Mouse (Mus musculus): ENCODE data around the gene Olfr411.
A peak's percentile ranks its signal among the peaks of the same experiment; 100 is the strongest.

The Olfr411 gene

DNA sequence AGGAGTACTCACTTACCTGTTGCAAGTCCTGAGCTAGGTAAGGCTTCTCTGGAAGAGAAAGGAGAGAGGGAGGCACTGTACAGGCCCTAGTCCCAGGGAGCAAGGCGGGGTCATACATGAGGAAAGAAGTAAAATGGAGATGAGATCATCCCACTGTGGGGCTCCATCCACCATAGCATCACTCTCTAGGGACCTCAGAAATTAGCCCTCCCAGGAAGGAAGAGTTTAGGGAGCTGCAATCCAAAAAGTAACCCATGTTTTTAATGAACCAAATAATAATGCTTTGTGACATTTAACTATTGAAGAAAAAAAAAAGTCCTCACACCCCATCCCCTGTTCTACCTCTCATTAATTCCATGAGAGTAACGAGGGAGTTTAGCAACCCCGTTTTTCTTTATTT, at the start of gene Olfr411:
Gene Olfr411 (minus strand): TSS at position 101 of the 400 bp plus-strand sequence.
- no peak for DNase-seq (ENCODE audit: inconsistent ontology term)

DNA sequence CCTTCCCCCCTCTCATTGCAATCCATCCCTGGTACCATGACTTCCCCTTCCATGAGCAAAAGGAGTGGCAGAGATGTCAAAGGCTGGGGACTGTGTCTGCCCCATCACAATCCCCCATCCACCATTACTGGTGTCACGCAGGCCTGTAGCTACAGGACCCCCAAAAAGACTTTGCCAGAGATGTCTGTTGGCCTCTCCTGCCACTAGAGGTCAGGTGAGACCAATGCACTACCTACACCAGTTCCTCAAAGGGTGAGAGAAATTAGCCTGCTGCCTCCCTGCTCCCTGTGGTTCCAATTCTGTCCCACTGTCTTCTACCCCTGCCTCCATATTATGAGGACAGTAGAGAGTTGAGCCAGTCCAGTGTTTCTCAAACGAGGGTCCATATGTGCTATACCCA, 49.7 kb upstream of the Olfr411 start:
- DNase-seq (ENCODE audit: inconsistent ontology term) = peak; percentile 12

DNA sequence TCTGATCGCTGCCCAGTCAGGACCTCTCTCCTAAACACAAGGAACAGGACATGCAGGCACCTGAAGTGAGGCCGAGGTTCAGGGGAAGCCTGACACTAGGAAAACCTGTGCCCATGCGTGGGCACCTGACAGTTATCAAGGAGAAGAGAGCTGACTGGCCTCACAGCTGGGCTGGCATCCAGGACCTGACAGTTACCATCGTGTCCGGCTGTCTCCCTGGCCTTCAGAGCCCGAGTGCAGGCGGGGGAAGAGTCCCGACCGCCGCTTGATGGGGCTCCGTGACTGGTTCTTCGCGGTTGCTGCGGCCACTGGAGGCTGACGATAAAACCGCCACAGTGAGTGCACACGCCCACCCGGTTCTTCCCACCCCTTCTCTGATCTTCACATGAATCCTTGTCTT, 43.1 kb upstream of the Olfr411 start:
- no peak for DNase-seq (ENCODE audit: inconsistent ontology term)

DNA sequence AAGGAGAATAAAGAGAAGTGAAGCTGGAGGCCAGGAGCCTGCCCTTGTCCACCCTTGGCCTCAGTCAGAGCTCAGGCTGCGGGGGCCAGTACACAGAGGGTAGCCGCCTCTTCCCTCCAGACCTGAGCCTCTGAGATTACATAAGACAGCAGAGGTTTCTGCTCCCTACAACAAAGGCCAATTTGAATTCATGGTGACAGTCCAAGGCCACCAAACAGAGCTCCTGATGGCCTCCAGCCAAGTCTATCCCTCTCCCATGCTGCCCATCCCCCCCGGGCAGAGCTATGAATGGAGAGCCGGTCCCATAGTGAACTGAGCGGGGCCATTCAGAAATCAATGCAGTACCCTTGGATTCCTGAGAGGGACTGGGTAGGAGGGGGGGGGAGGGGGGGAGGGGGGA, 41.0 kb upstream of the Olfr411 start:
- DNase-seq (ENCODE audit: inconsistent ontology term) = peak; percentile 14

DNA sequence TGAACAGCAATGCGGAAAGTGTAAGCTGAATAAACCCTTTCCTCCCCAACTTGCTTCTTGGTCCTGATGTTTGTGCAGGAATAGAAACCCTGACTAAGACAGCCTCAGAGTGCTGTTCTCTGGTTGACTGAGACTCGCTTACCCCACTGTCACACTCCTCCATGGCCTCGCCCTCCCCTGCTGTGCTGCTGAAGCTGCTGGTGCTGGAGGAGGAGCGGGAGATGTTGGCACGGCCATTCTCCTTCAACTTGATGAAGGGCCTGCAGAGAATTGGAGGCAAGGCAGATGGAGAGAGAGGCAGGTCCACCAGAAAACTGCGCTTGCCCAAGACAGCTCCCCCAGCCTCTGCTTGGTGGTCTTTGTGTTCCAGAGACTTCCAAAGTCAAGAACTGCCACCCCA, 40.5 kb upstream of the Olfr411 start:
- DNase-seq (ENCODE audit: inconsistent ontology term) = no peak

DNA sequence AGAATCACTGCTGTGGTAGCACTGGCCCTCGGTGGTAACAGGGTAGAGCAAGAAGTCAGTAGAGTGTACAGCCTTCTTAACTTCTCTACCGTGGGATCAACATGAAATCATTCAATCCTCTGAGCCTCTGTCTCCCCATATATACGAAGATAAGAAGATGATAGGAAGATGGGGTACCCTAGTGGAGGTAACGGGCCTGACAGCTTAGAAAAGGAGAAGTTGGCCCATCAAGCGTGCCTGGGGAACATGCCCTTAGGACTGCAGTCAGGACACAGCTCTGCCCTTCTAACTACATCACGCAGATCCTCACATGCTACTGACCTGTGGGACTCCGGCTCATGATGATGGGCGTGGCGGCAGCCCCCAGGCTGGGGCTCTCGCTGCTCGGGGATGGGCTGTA, 39.4 kb upstream of the Olfr411 start:
- DNase-seq (ENCODE audit: inconsistent ontology term) = no peak

DNA sequence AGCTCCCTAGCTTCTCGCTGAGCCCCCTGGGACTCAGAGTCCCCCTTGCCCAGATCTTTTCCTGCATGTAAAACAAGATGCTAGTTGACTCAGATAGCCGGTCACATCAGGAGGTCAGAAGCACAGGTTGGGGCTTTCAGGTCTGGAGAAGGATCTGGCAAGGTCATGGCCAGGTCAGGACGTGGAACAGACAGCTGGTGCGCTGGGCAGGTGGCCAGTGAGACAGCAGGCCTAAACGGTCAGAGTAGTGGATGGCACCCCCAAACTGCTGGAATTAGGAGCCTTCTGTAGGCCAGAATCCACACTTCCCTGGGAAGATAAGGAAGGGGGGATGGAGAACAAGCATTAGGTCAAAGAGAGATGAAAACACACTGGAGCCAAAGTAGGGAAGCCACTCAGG, 34.8 kb upstream of the Olfr411 start:
- no peak for DNase-seq (ENCODE audit: inconsistent ontology term)

DNA sequence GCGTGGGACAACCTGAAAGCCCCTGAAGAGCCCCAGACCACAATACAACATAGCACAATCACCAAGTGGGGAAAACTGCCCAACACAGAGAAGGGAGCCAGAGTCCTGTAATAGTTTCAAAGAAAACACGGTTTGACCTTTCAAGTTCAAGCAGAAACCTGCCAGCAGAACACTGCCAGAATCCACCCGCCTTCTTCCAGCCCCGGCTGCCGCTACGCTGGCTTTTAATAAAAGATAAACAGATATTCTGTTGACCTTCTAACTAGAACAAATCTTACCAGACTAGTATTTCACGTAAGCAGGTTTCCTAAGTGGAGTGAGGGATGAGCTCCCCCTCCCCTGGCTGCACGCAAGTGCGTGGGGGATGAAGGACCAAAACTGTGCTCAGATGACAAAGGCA, 33.2 kb upstream of the Olfr411 start:
- no peak for DNase-seq (ENCODE audit: inconsistent ontology term)

DNA sequence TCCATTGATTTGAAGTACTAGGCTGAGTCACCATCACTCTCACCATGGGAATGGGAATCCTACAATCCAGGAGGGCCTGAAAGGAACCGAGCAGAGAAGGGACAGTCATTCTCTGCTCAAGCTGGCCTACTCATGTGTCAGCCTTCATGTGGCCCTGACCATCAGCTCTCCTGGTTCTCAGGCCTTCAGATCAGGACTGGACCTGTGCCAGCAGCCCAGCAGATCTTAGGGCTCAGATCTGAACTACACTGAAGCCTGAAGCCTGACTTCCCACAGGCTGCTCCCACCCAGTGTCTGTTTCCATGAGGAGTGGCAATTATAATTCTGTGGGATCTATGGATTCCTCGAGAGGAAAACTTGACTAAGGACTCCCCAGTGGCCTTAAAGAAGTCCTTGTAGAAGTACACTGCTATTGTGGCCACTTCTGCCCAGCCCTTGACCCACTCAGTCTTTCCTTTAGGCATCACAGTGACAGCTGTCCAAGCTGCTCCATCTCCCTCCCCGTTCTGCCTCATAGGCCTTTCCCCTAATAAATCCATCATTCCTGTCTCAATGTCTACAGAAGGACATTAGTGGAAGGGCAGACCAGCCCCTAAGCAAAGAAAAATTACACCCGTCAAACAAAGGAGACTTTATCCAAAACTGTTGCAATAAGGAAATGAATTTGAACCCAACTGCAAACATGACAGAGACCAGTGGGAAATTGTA, 26.9 kb upstream of the Olfr411 start:
- no peak for DNase-seq (ENCODE audit: inconsistent ontology term)

DNA sequence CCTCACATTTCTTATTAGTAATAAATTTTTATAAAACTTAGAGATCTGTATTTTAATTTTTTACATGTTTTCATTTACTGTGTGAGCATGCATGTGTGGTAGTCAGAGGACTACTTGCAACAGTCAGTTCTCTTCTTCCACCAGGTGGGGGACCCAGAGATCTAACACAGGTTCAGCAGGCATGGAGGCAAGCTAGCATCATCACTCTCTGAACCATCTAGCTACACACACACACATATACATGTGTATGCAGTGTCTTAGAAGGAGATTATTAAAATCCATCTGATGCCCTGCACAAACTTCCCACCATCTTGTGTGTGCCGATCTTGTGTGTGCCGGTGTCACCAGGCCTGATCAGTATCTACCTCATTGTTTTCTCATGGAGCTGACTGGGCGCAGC, 24.4 kb upstream of the Olfr411 start:
- peak; percentile 52 for DNase-seq (ENCODE audit: inconsistent ontology term)

DNA sequence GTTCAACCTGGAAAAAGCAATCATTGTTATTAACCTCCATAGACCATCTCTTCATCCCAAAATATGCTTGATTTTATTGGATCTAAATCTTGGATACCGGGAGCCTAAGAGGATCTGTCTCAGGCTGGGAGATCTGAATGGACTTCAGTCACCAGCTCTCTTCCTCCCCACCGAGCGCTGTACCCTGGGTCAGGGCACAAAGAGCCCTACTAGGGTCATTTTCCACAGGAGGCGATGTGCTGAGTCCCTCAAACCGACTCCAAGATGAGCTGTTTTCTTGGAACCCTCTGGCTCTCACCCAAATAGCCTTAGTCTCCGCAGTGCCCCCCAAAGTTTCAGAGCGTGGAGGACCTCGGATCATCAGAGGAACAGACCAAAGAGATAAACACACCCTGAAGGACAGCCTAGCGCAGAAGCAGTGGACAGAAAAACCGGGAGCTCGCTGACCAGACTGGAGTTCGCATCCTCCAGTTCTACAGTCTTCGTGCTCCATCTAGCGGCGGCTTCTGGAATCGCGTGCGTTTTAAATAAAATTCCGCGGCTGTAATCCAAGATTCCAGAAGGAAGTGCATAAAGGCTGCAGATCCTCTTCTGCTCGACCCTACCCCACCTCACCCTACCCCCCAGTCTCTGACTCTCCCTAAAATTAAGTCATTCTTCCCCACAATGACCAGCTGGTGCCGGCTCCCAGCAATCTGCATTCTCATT, 19.1 kb upstream of the Olfr411 start:
- DNase-seq (ENCODE audit: inconsistent ontology term) = peak; percentile 45

DNA sequence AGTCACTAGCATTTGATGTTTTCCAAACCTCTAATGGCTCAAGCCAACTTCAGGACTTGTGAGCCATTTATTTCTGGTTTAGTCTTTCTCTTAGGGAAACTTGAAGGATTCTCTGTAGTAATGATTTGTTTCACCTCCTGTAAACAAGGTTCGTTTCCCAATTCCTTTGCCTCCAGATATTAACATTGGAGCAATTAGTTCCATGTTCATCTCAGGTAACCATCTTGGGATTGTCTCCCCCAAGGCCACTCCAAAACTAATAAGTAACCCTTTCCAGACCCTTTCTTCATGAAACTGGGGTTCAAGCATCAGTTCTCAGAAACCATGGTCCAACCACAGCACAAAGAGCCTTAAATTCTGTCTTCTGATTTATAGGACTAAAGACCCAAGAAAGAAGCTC, 9.3 kb upstream of the Olfr411 start, which contains the start of gene Olfr412:
Gene Olfr412 (plus strand): TSS at position 301 of the 400 bp plus-strand sequence.
- no peak for DNase-seq (ENCODE audit: inconsistent ontology term)

DNA sequence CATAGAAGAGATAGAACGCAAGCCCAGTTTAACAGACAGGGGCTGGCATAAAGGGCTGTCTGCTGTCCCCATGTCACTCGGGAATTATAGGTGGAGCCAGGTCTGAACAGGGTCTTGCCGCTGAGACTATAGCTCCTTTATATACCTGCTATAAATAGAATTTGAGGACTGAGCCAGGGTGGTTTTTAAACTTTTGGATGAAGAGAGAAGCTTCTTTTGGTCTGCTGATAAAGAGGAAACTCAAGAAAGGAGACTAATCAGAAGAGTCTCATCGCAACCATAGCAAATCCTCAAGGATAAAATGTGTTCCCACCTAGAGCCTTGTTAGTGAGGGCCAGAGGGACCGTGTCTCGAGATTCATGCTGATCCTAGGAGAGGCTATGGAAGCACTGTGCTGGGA, 14.5 kb downstream of the Olfr411 start, which contains the start of gene Olfr410:
Gene Olfr410 (minus strand): TSS at position 101 of the 400 bp plus-strand sequence.
- no peak for DNase-seq (ENCODE audit: inconsistent ontology term)

DNA sequence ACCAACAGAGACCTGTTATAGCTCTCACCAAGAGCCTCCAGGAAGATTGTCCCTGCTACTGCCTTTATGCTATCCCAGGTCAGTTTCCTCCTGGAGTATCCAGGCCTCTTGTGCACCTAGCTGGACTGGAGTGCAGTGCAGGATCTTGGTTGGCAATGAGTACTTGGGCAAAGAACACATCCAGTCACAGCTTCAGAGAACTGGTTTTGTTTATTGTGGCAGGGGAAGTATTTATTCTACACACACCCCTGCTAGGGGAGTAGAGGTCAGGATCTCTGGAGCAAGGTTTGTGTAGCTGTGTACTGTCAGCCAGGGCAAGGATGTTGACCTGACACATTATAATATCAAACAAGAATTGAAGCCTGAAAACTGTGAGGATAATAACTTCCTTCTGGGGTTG, 23.7 kb downstream of the Olfr411 start:
- no peak for DNase-seq (ENCODE audit: inconsistent ontology term)

DNA sequence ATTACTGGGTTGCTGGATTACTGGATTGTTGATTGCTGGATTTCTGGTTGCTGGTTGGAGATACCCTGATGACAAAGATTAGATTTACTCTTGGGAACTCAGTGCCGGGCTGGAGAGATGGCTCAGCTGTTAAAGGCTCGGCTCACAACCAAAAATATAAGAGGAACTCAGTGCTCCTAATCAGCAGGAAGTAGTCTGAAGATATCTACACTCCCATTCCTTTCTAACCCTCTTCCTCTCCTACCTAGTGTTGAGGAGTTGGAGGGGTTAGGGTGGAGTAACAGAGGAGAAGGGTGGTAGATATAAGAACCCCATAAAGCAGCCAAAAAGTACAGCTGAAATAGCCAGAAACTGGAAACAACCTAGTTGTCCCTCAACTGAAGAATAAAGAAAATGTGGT, 26.4 kb downstream of the Olfr411 start:
- DNase-seq (ENCODE audit: inconsistent ontology term) = no peak

All from Muller cell, postnatal 12 days (primary cell).